Mouse (Mus musculus) right cerebral cortex, postnatal 25 days (tissue): ENCODE measurements around the gene Galnt5.

Experiments
- DNase-seq: peaks from one replicate; pipeline ENCODE4 v3.0.0; 2022

Galnt5 gene

GRCm38 (mm10) chr2:57997752-57998430 lies at the start of gene Galnt5:
Galnt5 (plus strand) TSS chr2:57997884.
- DNase-seq: no peak

- DNase-seq: no peak
These were observed 46.1 kb upstream of the Galnt5 start for GRCm38 (mm10) chr2:57951620-57952019.

GRCm38 (mm10) chr2:57960786-57961185 lies 36.9 kb upstream of the Galnt5 start:
- DNase-seq: peak; percentile 5

GRCm38 (mm10) chr2:57982248-57982647 lies 15.4 kb upstream of the Galnt5 start:
- DNase-seq: no peak

GRCm38 (mm10) chr2:57991084-57991483 lies 6.6 kb upstream of the Galnt5 start:
- no peak for DNase-seq

- DNase-seq: no peak
These were observed 3.8 kb downstream of the Galnt5 start for GRCm38 (mm10) chr2:58001497-58001896.

GRCm38 (mm10) chr2:58007081-58007480 lies 9.4 kb downstream of the Galnt5 start:
- no peak for DNase-seq

GRCm38 (mm10) chr2:58023556-58023955 lies 25.9 kb downstream of the Galnt5 start:
- no peak for DNase-seq

GRCm38 (mm10) chr2:58026740-58027139 lies 29.1 kb downstream of the Galnt5 start:
- no peak for DNase-seq

GRCm38 (mm10) chr2:58029404-58029803 lies 31.7 kb downstream of the Galnt5 start:
- DNase-seq: no peak

GRCm38 (mm10) chr2:58031431-58031830 lies 33.7 kb downstream of the Galnt5 start:
- no peak for DNase-seq

- DNase-seq: no peak
These were observed 38.0 kb downstream of the Galnt5 start for GRCm38 (mm10) chr2:58035635-58036034.

- no peak for DNase-seq
These were observed 39.2 kb downstream of the Galnt5 start for GRCm38 (mm10) chr2:58036926-58037325.

- DNase-seq: no peak
These were observed 44.2 kb downstream of the Galnt5 start for GRCm38 (mm10) chr2:58041867-58042266.

GRCm38 (mm10) chr2:58052821-58053581 lies 55.3 kb downstream of the Galnt5 start, which contains the start of gene Ermn:
Ermn (minus strand) TSS chr2:58052864.
- DNase-seq: no peak

GRCm38 (mm10) chr2:58055383-58055782 lies 57.7 kb downstream of the Galnt5 start:
- DNase-seq: no peak

GRCm38 (mm10) chr2:58079849-58080248 lies 82.2 kb downstream of the Galnt5 start:
- no peak for DNase-seq

GRCm38 (mm10) chr2:58086420-58086819 lies 88.7 kb downstream of the Galnt5 start:
- DNase-seq: no peak

- no peak for DNase-seq
These were observed 97.1 kb downstream of the Galnt5 start for GRCm38 (mm10) chr2:58094818-58095217.
